Mouse (Mus musculus) midbrain, embryonic 11.5 days (tissue): ENCODE measurements around the gene Por. TPM values are rescaled to one million over a fixed set of nuclear protein-coding genes. Genes with fewer than 3 reads are reported as not detected.

Source experiments
- ATAC-seq: fragments of 200-750 bp; cut with Nextera tagmentation; 2 replicates; pipeline ENCODE4 v1.8.0; 2017; ENCODE audit warnings: moderate TSS enrichment, moderate library complexity; ENCODE audit not compliant: low FRiP score
- DNase-seq: peaks from one replicate; pipeline ENCODE4 v3.0.0; 2015; ENCODE audit warnings: low spot score; ENCODE audit errors: missing footprints
- H3K27ac ChIP-seq: fragments of 300-500 bp; sonication (generic); 2 replicates; pipeline ENCODE4 v1.5.1; 2014; ENCODE audit warnings: low read depth, low read length
- H3K27me3 ChIP-seq: fragments of 300-500 bp; sonication (generic); 2 replicates; pipeline ENCODE4 v1.6.1; 2014; ENCODE audit warnings: mild to moderate bottlenecking, low read length, moderate library complexity, mixed read lengths; ENCODE audit not compliant: control insufficient read depth, insufficient read depth
- H3K36me3 ChIP-seq: fragments of 300-500 bp; sonication (generic); 2 replicates; pipeline ENCODE4 v1.6.1; 2014; ENCODE audit warnings: mild to moderate bottlenecking, low read length, moderate library complexity, mixed read lengths; ENCODE audit not compliant: control insufficient read depth, insufficient read depth
- H3K4me1 ChIP-seq: fragments of 300-500 bp; sonication (generic); 2 replicates; pipeline ENCODE4 v1.6.1; 2014; ENCODE audit warnings: low read length; ENCODE audit not compliant: control insufficient read depth, insufficient read depth
- H3K4me2 ChIP-seq: fragments of 300-500 bp; sonication (generic); 2 replicates; pipeline ENCODE4 v1.6.1; 2014; ENCODE audit warnings: mild to moderate bottlenecking, moderate library complexity
- H3K4me3 ChIP-seq: fragments of 300-500 bp; sonication (generic); 2 replicates; pipeline ENCODE4 v1.5.1; 2014; ENCODE audit warnings: low read depth, low read length
- H3K9ac ChIP-seq: fragments of 300-500 bp; sonication (generic); 2 replicates; pipeline ENCODE4 v1.6.1; 2014; ENCODE audit warnings: low read length
- H3K9me3 ChIP-seq: fragments of 300-500 bp; sonication (generic); 2 replicates; pipeline ENCODE4 v1.6.1; 2016; ENCODE audit warnings: low read length; ENCODE audit not compliant: control insufficient read depth
- WGBS: fragments of 180-500 bp; shearing (Covaris S2); extraction: QIAGEN DNeasy Blood & Tissue Kit; methylation state at CpG from one replicate; pipeline ENCODE4 v1.1.7; 2014; 5-methylcytosine and 5-hydroxymethylcytosine counted together
- polyA plus RNA-seq: library from polyadenylated mRNA; unstranded; fragments of >200 nt; fragmentation: Nextera tagmentation; extraction: Ambion mirVana; gene quantifications from 2 replicates; pipeline ENCODE4 v1.2.1, GENCODE M21; 2014

Gene Por
- polyA plus RNA-seq, 1 experiment from 2014 or later = 95.4 TPM

DNA sequence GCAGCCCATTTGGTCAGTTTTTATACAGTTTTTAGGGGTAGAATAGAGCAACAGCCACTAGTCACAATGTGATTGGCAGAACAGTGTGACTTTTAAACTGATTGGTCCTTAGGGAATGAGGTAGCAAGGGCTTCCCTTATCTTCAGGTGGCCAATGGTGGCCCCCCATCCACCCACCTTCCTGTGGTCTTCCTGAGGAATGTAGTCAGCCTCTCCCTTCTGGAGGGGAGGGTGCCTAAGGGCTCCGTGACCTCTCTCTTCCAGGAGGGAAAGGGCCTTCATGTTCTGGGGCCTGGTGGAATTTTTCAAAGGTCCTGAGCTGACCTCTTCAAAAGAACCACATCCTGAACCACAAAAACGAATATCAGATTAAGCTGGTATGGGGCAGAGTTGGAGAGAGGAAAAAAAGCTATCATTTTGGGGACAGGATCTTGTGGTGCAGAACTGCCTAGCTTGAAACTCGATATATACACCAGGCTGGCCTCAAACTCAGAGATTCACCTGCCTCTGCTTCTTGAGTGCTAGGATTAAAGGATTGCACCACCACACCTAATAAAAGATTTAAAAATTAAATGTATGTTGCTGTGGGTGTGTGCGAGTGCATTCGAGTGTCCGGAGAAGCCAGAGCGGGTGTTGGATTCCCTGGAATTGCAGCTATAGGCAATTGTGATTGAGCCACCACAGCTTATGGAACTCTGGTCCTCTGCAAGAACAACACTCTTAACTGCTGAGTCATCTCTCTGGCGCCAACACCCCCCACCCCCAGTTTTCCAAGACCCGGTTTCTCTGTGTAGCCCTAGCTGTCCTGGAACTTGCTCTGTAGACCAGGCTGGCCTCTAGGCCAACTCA lies 21.1 kb upstream of the Por start:
- Histone ChIP-seq H3K27ac (no peak overlapping the region), H3K4me1 (no peaks in the 10 kb centered on the region), H3K9ac (no peak overlapping the region), H3K4me3 (no peak overlapping the region), H3K9me3 (no peaks in the 10 kb centered on the region), H3K27me3 (no peaks in the 10 kb centered on the region), H3K36me3 (no peaks in the 10 kb centered on the region), H3K4me2 (no peak overlapping the region)
- ATAC-seq (no peak), DNase-seq (no peak)
- 84% methylated on average over 9 of the region's 9 CpGs for WGBS

DNA sequence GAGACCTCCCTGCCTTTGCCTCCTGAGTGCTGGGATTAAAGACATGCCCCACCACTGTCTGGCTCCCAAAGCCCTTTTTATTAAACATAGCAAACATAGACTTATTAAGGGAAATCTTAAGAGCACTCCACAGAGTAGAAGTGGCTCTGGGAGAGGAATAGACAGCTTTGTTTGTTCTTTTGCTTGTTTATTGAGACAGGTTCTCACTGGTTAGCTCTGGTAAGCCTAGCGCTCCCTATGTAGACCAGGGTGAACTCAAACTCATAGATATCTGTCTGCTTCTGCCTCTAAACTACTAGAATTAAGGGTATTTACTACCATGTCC lies 20.6 kb upstream of the Por start:
- no peaks in the 10 kb centered on the region for H3K4me1 ChIP-seq
- no peaks in the 10 kb centered on the region for H3K36me3 ChIP-seq
- no peak for ATAC-seq
- no peaks in the 10 kb centered on the region for H3K27me3 ChIP-seq
- H3K9ac ChIP-seq = no peak overlapping the region
- H3K9me3 ChIP-seq = no peaks in the 10 kb centered on the region
- no peak overlapping the region for H3K4me3 ChIP-seq
- 92% methylated on average over 1 of the region's 1 CpGs for WGBS
- H3K27ac ChIP-seq = no peak overlapping the region
- no peak for DNase-seq
- no peak overlapping the region for H3K4me2 ChIP-seq

DNA sequence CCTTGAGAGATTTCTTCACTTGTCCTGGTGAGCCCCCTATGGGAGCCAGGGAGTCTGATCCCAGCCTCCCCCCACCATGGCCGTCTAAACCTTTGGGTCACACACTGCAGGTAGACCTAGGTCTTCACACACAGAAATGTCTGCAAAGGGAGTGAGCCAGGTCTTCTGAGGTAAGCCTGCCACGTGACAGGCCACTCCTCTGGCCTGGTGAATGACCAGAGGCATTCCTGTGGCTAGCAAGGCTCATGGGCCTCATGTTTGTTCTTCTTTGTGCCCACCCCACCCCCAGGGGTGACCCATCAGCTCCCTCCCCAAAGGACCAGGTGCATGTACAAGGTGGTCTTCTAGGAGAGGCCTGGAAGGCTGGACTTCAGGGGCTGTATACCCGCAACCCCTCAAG lies 18.3 kb upstream of the Por start:
- ATAC-seq = no peak
- 90% methylated on average over 3 of the region's 3 CpGs for WGBS

DNA sequence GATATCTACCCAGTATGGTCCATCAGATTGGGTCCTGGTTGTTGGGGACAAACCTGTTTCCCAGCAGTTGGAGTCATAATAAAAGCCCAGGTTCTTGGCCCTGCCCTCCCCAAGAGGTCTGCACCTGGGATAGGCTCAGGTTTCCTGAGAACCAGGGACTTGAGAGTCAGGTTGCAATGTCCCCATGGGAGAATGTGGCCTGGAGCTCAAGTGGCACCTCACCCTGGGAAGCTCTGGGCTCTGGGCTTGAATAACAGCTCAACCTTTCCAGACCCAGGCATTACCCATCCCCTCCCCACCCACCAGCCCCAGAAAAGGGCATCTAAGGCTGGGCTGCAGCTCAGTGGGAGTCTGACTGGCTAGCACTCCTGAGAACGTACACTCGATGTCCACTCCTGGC lies 16.6 kb upstream of the Por start:
- DNase-seq (no peak), ATAC-seq (no peak)
- Histone ChIP-seq H3K27me3 (no peaks in the 10 kb centered on the region), H3K9me3 (no peaks in the 10 kb centered on the region), H3K9ac (no peak overlapping the region), H3K27ac (no peak overlapping the region), H3K4me2 (no peak overlapping the region), H3K36me3 (no peaks in the 10 kb centered on the region), H3K4me1 (no peaks in the 10 kb centered on the region), H3K4me3 (no peak overlapping the region)
- WGBS = 93% methylated on average over 2 of the region's 2 CpGs

More for the DNA sequence above, 18.3 kb upstream of the Por start:
- DNase-seq = no peak
- no peak overlapping the region for H3K27ac ChIP-seq
- H3K4me1 ChIP-seq = no peaks in the 10 kb centered on the region
- no peak overlapping the region for H3K4me3 ChIP-seq
- H3K36me3 ChIP-seq = no peaks in the 10 kb centered on the region
- no peaks in the 10 kb centered on the region for H3K9me3 ChIP-seq
- no peak overlapping the region for H3K4me2 ChIP-seq
- H3K9ac ChIP-seq = no peak overlapping the region
- no peaks in the 10 kb centered on the region for H3K27me3 ChIP-seq

DNA sequence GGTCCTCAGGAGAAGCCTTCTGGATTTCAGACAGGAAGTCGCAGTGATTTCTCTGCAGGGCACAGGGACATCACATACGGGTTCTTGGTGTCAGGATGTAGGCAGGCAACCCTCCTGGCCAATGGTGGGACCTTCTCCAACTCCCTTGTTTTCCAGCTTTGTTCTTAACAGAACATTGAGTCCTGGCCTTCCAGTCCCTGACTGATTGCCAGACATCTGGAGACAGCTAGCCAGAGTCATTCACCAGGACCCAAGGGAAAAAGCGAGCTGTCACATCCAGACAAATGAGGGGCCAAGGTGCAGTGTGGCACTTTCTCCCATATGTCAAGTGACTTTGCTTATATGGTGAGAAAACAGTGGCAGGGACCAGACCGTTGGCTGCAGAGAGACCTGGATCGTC lies 13.8 kb upstream of the Por start:
- ATAC-seq (no peak), DNase-seq (no peak)
- no peaks in the 10 kb centered on the region for H3K4me1 ChIP-seq
- H3K27me3 ChIP-seq = no peaks in the 10 kb centered on the region
- WGBS = 88% methylated on average over 5 of the region's 5 CpGs
- no peak overlapping the region for H3K4me3 ChIP-seq
- H3K36me3 ChIP-seq = no peaks in the 10 kb centered on the region
- H3K27ac ChIP-seq = no peak overlapping the region
- no peak overlapping the region for H3K4me2 ChIP-seq
- H3K9me3 ChIP-seq = no peaks in the 10 kb centered on the region
- no peak overlapping the region for H3K9ac ChIP-seq

DNA sequence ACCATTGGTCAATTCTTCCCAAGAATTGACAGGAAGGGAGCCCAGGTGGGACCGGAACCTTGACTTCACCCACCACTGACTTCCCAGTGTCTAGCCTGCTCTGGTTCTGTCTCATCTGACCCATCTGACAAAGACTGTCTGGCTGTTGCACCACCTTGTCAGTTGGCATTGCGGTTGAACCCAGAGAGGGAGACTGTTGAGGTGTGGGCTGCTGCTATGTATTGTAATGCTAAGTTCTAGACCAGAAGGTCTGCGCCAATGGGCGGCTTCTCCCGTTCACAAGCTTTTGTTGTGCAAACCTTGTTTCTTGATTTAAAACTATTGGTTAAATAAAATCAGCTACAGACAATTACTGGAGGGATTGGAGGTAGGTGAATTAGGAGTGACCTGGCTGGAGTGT lies 12.7 kb upstream of the Por start:
- H3K4me1 ChIP-seq = no peaks in the 10 kb centered on the region
- no peak overlapping the region for H3K4me2 ChIP-seq
- no peak for ATAC-seq
- WGBS = 85% methylated on average over 5 of the region's 5 CpGs
- H3K9me3 ChIP-seq = no peaks in the 10 kb centered on the region
- DNase-seq = no peak
- no peak overlapping the region for H3K9ac ChIP-seq
- no peaks in the 10 kb centered on the region for H3K27me3 ChIP-seq
- no peak overlapping the region for H3K4me3 ChIP-seq
- H3K27ac ChIP-seq = no peak overlapping the region
- no peaks in the 10 kb centered on the region for H3K36me3 ChIP-seq

DNA sequence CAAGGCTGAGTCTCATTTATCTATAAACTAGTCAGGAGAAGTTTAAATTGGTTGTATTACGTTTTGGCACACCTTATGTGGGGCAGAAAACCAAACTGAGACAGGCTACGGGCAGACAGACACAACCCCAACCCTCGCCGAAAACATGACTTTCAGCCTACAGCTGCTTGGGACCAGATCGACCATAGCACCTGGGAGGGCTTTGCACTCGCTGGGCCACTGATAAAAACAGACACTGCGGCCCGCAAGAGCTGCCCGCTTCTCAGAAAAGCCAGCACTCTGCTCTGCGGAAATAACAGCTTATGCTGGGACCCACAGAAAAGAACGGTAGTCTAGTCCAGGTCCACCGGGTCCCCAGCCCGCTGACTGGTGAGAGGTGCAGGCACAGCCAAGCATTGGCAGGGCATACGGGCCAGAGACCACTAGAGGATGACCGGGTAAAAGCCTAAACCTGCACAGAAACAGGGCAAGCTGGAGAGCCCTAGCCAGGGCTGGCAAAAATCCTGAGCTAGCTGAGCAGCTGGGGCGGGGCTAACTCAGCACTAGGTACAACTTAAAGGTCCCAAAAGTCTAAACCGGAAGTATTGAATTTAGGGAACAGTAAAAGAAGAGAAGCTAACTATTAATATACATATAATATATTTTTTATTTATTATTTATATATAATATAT lies 12.0 kb upstream of the Por start:
- no peaks in the 10 kb centered on the region for H3K4me1 ChIP-seq
- no peak overlapping the region for H3K4me3 ChIP-seq
- H3K9ac ChIP-seq = no peak overlapping the region
- no peaks in the 10 kb centered on the region for H3K36me3 ChIP-seq
- DNase-seq (no peak), ATAC-seq (no peak)
- H3K27ac ChIP-seq = no peak overlapping the region
- H3K9me3 ChIP-seq = no peaks in the 10 kb centered on the region
- no peak overlapping the region for H3K4me2 ChIP-seq
- 54% methylated on average over 17 of the region's 17 CpGs for WGBS
- H3K27me3 ChIP-seq = no peaks in the 10 kb centered on the region

DNA sequence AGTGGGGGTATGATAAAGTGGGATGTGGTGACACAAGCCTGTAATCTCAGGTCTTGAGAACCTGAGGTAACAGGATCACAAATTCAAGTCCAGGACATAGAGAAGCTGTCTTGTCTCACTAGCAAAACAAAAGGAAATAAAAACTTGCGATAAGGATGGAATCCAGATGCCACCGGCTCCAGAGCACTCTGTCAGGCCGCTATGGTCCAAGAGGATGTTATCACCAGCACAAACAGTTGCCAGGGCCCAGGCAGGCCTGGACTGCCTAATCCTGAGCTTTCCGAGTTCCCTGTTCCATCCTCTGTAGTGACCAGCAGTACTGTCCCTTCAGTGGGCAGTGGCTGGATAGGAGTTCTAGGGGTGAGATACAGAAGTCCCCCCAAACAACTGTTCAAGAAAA lies 9.9 kb upstream of the Por start:
- Histone ChIP-seq H3K4me1 (no peaks in the 10 kb centered on the region), H3K9me3 (no peaks in the 10 kb centered on the region), H3K9ac (no peak overlapping the region), H3K4me3 (no peak overlapping the region), H3K4me2 (no peak overlapping the region), H3K27me3 (no peaks in the 10 kb centered on the region), H3K27ac (no peak overlapping the region), H3K36me3 (no peaks in the 10 kb centered on the region)
- ATAC-seq = no peak
- DNase-seq = no peak
- 91% methylated on average over 4 of the region's 4 CpGs for WGBS

DNA sequence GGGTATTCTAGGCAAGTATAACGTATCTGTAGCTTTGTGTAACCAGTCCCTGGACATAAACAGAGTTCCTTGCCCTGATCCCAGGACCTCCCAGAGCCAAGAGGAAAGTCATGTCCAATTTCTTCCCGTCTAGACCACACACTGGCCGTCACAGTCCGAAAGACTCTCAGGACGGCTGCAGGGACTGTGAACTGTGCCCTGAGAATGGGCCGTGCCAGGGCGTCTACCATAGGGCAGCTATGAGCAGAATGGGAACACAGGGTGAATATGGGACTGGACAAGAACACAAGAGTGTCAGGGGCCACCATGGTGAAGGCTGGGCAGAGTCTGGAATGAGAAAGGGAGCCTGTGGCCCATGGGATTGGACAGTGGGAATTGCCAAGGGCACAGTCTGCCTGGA lies 9.3 kb upstream of the Por start:
- Histone ChIP-seq H3K4me1 (no peaks in the 10 kb centered on the region), H3K4me2 (no peak overlapping the region), H3K27ac (no peak overlapping the region), H3K4me3 (no peak overlapping the region), H3K9ac (no peak overlapping the region), H3K36me3 (no peaks in the 10 kb centered on the region), H3K9me3 (no peaks in the 10 kb centered on the region), H3K27me3 (no peaks in the 10 kb centered on the region)
- no peak for DNase-seq
- ATAC-seq = no peak
- 86% methylated on average over 7 of the region's 7 CpGs for WGBS
